Mouse (Mus musculus) cerebellum, adult 2 months (tissue): Measurements from ENCODE around the gene Rnasel. TPM values are rescaled to one million over a fixed set of nuclear protein-coding genes. Genes with fewer than 3 reads are reported as not detected.

ENCODE experiments used
- DNase-seq, 2 experiments: peaks; one replicate each; pipeline ENCODE4 v3.0.0; 2021
- H3K27ac ChIP-seq: fragments of 200-500 bp; 2 replicates; pipeline ENCODE4 v1.5.1; 2012; ENCODE audit warnings: low read length, control low read depth, inconsistent platforms; ENCODE audit not compliant: insufficient read depth
- H3K27me3 ChIP-seq: fragments of 200-500 bp; 2 replicates; pipeline ENCODE4 v1.6.1; 2012; ENCODE audit warnings: inconsistent platforms, mild to moderate bottlenecking, low read length, moderate library complexity; ENCODE audit not compliant: control insufficient read depth, insufficient read depth
- H3K4me1 ChIP-seq: fragments of 200-500 bp; 2 replicates; pipeline ENCODE4 v1.6.1; 2011; ENCODE audit warnings: low read length; ENCODE audit not compliant: control insufficient read depth, insufficient read depth
- H3K4me3 ChIP-seq: fragments of 200-500 bp; replicated peaks from 2 replicates; pipeline ENCODE3; 2011; ENCODE audit warnings: mild to moderate bottlenecking, low read depth, low read length, control low read depth; ENCODE audit not compliant: insufficient read depth
- CTCF ChIP-seq: fragments of 200-500 bp; IDR thresholded peaks from 2 replicates; pipeline ENCODE4 v1.5.1; 2011; ENCODE audit warnings: low read depth, mild to moderate bottlenecking, control low read depth, low read length, moderate library complexity, borderline replicate concordance; ENCODE audit not compliant: insufficient read depth
- POLR2A ChIP-seq: fragments of 200-500 bp; IDR thresholded peaks from 2 replicates; pipeline ENCODE4 v1.6.1; 2011; ENCODE audit warnings: low read length, control low read depth, borderline replicate concordance; ENCODE audit not compliant: insufficient read depth
- WGBS: fragments of 180-500 bp; shearing (Covaris S2); methylation state at CpG from one replicate; pipeline ENCODE4 v1.1.7; 2018; 5-methylcytosine and 5-hydroxymethylcytosine counted together
- polyA plus RNA-seq: library from polyadenylated mRNA; depleted of rRNA; stranded (reverse); fragments of >200 nt; gene quantifications from 2 replicates; pipeline ENCODE4 v1.2.3, GENCODE M21; 2012; rRNA removed

Rnasel gene
- 3.8 and 3.9 TPM in 2 replicates for polyA plus RNA-seq

DNA sequence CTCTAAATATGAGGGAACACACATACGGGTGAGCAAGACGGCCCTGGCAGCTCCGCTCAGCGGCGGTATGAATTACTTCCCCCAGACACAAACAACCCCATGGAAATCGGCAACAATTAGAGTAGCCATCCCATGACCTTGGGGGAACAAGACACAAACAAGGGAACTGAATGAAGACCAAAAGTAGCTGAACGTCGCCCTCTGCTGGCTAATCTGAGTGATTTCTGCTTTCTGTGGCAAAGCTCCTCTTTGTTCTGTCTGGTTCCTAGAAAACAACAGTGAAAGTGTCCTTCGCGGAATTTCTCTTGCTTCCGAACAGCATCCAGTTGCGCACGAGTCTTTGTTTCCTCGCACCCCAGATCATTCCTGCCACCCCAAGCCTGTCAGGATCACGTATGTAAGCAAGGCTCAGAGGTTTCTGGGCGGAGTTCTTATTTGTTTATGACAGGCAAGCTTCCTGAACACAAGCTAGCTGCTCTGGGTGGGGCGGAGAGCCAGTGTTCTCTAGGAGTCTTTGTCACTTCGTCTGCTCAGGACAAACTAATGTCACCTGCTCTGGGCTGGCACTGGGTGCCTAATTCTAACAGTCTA lies at the start of gene Rnasel:
Rnasel (plus strand) TSS at position 216 of the 591 bp plus-strand sequence.
- Histone ChIP-seq H3K27me3 (no peaks in the 10 kb centered on the region), H3K4me3 (peak within 1 kb of the TSS; percentile 20), H3K27ac (no peak within 1 kb of the TSS), H3K4me1 (no peaks in the 10 kb centered on the region)
- DNase-seq, result peak; percentile 57 to 63
- TF ChIP-seq POLR2A (no peak), CTCF (peak; percentile 72)
- WGBS, result 3% methylated on average over 18 of the region's 18 CpGs

DNA sequence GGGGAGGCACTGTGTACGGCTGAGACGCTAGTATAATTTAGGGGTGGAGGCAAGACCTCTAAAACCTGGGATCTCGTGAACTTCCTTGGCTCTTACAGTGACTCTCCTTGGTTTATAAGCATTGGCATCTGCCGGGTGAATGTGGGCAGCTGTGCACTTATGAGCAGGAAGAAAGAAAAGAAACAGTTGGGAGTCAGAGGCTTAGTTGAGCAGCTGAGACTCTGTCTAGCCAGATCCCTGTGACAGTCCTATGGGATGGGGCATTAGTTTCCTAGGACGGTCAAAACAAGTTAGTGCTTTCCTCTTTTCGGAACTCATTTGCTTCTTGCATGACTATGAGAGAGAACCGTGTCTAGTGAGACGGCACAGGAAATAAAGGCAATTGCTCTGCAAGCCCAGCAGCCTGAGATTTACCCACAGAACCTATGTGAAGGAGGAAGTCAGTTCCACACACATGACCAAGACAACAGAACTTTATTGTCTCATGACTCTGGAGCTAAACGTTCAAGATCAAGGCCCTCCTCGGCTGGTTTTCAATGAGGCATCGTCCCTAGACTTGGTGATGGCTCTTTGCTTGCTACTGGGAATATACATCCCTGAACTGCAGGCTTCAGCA lies 48.7 kb upstream of the Rnasel start:
- Histone ChIP-seq H3K27me3 (no peaks in the 10 kb centered on the region), H3K27ac (no peak overlapping the region), H3K4me1 (peaks cover 18% of the 10 kb centered on the region), H3K4me3 (no peak overlapping the region)
- 82% methylated on average over 11 of the region's 11 CpGs for WGBS
- TF ChIP-seq POLR2A (no peak), CTCF (no peak)
- DNase-seq, result no peak

DNA sequence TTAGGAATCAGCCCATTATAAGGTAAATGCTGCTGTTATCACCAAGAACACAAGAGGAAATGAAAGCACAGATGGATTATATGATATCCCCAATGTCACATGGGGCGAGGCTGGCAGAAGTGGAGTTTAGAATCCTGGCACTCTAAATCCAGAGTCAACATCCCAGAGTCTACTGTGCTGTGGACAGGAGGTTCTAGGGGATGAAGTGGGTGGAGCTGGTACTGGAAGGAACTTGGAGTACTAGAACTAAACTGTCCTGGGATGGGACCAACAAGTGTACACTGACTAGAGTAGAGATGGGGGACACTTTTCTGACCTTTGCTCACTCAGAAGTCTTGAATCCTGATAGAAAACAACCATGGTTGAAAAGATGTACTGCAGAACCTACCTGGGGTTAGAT lies 47.8 kb upstream of the Rnasel start:
- peaks cover 18% of the 10 kb centered on the region for H3K4me1 ChIP-seq
- H3K27me3 ChIP-seq, result no peaks in the 10 kb centered on the region
- TF ChIP-seq CTCF (no peak), POLR2A (no peak)
- no peak for DNase-seq
- H3K27ac ChIP-seq, result no peak overlapping the region
- no peak overlapping the region for H3K4me3 ChIP-seq
- WGBS, result 93% methylated on average over 1 of the region's 1 CpGs

DNA sequence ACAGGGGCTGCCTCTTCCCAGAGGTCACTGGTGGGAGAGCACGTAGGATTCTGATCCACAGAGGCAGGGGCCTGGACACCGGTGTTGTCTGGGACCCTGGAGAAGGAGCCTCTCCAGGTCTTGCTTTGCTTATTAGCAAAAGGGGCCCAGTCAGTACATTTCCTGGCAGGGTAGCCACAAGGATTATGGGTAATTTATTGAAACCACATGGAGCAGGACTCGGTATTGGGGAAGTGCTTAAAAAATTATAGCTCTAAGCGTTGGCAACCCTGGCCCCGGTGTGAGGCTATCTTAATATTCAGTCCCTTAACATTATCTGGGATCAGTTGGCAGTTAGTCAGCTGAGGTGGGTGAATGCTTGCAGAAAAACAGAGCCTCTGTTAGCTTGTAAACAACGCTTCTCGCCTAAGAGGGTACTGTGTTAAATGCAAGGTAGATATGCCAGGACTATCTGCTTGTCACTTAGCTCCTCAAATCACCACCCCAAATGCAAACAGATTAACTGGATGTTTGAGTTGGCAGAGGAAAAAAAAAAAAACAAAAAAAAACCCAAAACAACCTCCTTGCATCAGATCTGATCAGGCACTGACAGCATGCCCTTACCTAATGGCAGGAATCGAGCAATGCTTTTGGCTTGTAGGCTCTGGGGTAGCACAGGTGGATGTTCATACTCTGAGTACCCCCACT lies 46.9 kb upstream of the Rnasel start:
- TF ChIP-seq CTCF (no peak), POLR2A (no peak)
- DNase-seq, result no peak
- WGBS, result 92% methylated on average over 8 of the region's 8 CpGs
- Histone ChIP-seq H3K4me1 (peaks cover 11% of the 10 kb centered on the region), H3K4me3 (no peak overlapping the region), H3K27ac (no peak overlapping the region), H3K27me3 (no peaks in the 10 kb centered on the region)

DNA sequence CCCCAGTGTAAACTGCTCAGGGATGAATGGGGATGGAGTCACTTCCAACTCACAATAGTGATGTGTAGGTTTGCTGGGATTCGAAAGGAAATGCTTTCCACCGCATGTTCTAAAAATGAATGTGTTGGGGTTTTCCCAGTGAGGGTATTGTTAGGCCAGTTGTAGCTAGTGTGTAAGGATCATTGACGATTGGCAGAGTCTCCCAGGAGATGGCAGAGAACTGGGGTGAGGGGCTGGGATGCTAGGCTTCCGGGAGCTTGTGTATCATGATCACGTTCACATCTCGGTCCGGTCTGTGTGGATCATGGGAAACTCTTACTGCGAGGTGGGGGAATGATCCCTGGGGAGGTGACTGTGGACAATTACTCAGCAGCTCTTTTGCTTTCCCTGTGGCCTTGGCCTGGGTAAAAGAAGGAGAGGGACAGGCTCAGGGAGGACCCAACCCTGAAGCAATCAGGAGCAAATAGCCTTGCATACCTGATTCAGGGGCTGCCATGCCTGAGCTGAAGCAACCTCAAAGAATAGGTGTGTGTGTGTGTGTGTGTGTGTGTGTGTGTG lies 46.3 kb upstream of the Rnasel start:
- no peak for DNase-seq
- no peak overlapping the region for H3K4me3 ChIP-seq
- H3K27ac ChIP-seq, result no peak overlapping the region
- TF ChIP-seq POLR2A (no peak), CTCF (no peak)
- H3K27me3 ChIP-seq, result no peaks in the 10 kb centered on the region
- WGBS, result 79% methylated on average over 8 of the region's 8 CpGs
- H3K4me1 ChIP-seq, result peaks cover 5% of the 10 kb centered on the region

DNA sequence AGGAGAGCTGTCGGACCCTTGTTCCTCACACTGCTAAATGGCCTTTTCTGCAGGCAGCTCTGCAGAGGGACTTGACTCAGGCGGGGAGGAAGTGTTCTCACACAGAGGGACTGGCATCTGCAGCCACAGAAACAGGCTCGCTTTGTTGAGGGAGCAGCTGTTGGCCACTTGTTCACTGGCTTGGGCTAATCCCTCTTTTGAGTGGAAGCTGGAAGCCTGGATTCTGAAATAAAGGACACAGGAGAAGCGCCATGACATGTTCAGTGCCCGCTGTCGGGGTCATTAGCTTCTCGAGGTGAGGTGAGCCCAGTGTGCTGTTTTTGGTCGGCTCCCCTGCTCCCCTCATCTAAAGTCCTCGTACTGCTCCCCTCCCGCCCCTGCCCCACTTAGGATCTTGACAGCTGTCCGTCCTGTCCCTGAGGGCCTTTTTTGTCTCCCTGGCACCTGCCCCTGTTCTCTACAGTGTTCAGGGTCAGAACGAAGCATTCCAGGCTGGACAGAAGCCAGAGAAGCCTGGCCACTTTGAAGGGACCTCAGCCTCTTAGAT lies 45.7 kb upstream of the Rnasel start:
- Histone ChIP-seq H3K4me1 (peaks cover under 1% of the 10 kb centered on the region), H3K4me3 (no peak overlapping the region), H3K27me3 (no peaks in the 10 kb centered on the region), H3K27ac (no peak overlapping the region)
- TF ChIP-seq CTCF (no peak), POLR2A (no peak)
- 35% methylated on average over 12 of the region's 12 CpGs for WGBS
- no peak for DNase-seq

DNA sequence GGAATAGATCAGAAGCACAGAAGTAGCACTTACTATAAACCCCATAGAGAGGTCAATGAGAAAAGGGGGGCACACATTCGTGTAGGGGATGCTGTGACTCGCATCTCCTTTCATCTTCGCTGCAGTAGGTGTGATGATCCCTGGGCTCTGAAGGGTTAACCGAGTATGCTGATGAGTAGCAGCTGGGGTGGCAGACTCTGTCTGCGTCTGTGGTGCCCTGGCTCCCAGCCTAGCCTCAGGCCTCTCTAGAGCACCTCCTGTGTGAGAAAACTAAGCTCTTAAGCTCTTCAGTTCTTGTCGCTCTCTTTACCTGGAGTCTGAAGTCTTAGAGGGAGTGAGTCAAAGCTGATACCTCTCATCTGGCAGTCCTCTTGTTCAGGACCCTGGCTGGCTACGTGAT lies 45.1 kb upstream of the Rnasel start:
- 45% methylated on average over 7 of the region's 7 CpGs for WGBS
- no peak overlapping the region for H3K27ac ChIP-seq
- DNase-seq, result no peak
- H3K4me3 ChIP-seq, result no peak overlapping the region
- H3K27me3 ChIP-seq, result no peaks in the 10 kb centered on the region
- H3K4me1 ChIP-seq, result no peaks in the 10 kb centered on the region; the same call in none of the 2 replicates
- TF ChIP-seq CTCF (no peak), POLR2A (no peak)

DNA sequence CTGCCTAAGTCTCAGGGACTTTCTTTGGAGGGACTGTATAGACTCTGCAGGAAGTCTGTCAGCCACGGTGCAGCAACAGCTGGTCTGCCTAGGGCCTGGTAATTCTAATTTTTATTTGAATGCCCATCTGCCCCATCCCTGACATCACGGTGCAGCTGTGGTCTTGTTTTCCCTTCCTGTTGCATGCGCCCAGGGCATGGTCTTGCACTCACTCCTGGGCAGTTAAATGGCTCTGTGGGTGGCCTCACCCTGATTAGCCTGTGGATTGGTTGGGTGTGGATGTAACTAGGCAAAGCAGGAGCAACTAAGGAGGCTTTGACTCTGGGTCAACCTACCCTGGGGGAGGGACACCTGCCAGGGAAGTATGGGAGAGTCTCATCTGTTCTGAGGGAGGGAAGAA lies 44.2 kb upstream of the Rnasel start:
- no peak for DNase-seq
- whole genome bisulfite sequencing, result 46% methylated on average over 3 of the region's 3 CpGs
- TF ChIP-seq POLR2A, result no peak
- no peak for TF ChIP-seq CTCF
- Histone ChIP-seq H3K27ac (no peak overlapping the region), H3K27me3 (no peaks in the 10 kb centered on the region), H3K4me1 (no peaks in the 10 kb centered on the region; the same call in none of the 2 replicates), H3K4me3 (no peak overlapping the region)
